Mouse (Mus musculus) heart, embryonic 13.5 days (tissue): ENCODE measurements around the gene Efs. TPM values are rescaled to one million over a fixed set of nuclear protein-coding genes. Genes with fewer than 3 reads are reported as not detected.
"Not testable (repeated sequence)": the region's sequence is repeated elsewhere in the genome, so short reads cannot be mapped to it uniquely, and the experiment has no call there.

Experiments
- ATAC-seq: fragments of 200-750 bp; cut with Nextera tagmentation; 2 replicates; pipeline ENCODE4 v1.8.0; 2017; ENCODE audit warnings: moderate TSS enrichment; ENCODE audit not compliant: insufficient number of reproducible peaks, low FRiP score, low TSS enrichment; ENCODE audit errors: extremely low read depth
- H3K27ac ChIP-seq: fragments of 300-500 bp; sonication (generic); replicated peaks from 2 replicates; pipeline ENCODE4 v1.5.1; 2015; ENCODE audit warnings: moderate library complexity, mild to moderate bottlenecking, inconsistent platforms
- H3K27me3 ChIP-seq: fragments of 300-500 bp; sonication (generic); replicated peaks from 2 replicates; pipeline ENCODE4 v1.6.1; 2015; ENCODE audit warnings: mild to moderate bottlenecking, inconsistent platforms
- H3K36me3 ChIP-seq: fragments of 300-500 bp; sonication (generic); 2 replicates; pipeline ENCODE4 v1.6.1; 2015; ENCODE audit warnings: mild to moderate bottlenecking, inconsistent platforms
- H3K4me1 ChIP-seq: fragments of 300-500 bp; sonication (generic); 2 replicates; pipeline ENCODE4 v1.6.1; 2015; ENCODE audit warnings: inconsistent platforms
- H3K4me2 ChIP-seq: fragments of 300-500 bp; sonication (generic); 2 replicates; pipeline ENCODE4 v1.6.1; 2015; ENCODE audit warnings: inconsistent platforms, mild to moderate bottlenecking, moderate library complexity
- H3K4me3 ChIP-seq: fragments of 300-500 bp; sonication (generic); 2 replicates; pipeline ENCODE4 v1.5.1; 2015; ENCODE audit warnings: moderate library complexity, mild to moderate bottlenecking, inconsistent platforms
- H3K9ac ChIP-seq: fragments of 300-500 bp; sonication (generic); 2 replicates; pipeline ENCODE4 v1.6.1; 2015; ENCODE audit warnings: inconsistent platforms, mild to moderate bottlenecking, moderate library complexity
- H3K9me3 ChIP-seq: fragments of 300-500 bp; sonication (generic); 2 replicates; pipeline ENCODE4 v1.6.1; 2016; ENCODE audit warnings: inconsistent platforms
- WGBS: fragments of 180-500 bp; shearing (Covaris S2); methylation state at CpG from one replicate; pipeline ENCODE4 v1.1.7; 2015; ENCODE audit warnings: mixed read lengths; 5-methylcytosine and 5-hydroxymethylcytosine counted together
- polyA plus RNA-seq: library from polyadenylated mRNA; unstranded; fragments of >200 nt; fragmentation: Nextera tagmentation; extraction: Ambion mirVana; gene quantifications from 2 replicates; pipeline ENCODE4 v1.2.1, GENCODE M21; 2015

Efs gene
- polyA plus RNA-seq: 13.3 and 13.9 TPM in 2 replicates

DNA sequence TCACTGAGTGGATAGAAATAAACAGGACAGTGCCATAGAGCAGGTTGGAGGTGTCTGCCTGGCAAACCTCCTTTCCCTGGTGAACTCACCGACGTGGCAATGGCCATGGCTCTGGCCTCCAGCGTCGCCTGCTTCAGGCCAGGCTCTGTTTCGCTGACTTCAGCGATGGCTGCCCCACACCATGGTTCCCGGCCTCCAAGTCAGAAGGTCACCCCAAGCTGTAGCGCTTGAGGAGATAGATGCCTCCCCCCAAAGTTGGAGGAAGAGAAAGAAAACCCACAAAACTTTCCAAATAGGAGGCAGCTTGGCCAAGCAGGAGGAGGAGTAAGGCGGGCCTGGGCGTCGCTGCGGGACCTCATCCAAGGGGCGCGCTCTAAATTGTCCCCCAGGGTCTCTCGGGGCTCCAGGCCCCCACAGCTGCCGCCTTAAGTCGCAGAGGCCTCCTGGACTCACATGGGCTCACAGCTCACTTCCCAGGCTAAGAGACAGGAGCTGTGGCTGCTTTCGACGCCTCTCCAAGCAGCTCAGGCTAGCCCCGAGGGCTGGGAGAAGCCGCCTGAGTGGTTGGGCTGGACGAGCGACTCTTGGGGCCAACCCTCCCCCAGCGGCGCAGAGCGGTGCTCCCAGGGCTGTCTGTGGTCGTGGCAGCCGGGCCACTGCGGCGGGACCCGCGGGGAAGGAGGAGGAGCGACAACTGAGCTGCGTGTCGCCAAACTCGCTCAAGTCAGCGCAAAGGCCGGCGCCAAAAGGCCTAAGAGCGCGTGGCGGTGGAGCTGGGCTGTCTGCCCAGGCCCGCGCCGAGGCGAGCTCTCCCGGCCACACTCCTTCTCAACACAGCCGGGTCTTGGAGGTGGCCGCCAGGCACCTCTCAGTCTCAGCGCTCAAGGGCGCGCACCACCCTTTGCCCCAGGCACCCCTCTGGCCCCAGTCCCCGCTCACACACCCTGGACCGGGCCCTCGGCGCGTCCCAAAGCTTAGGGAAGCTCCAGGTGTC, at the start of gene Efs:
Gene Efs, minus strand, starts transcription at position 778 of the 994 bp plus-strand sequence.
- Histone ChIP-seq H3K4me3 (peak within 1 kb of the TSS; percentile 66), H3K27ac (peak within 1 kb of the TSS; percentile 93), H3K36me3 (peaks cover 19% of the 10 kb centered on the region), H3K27me3 (peaks cover 42% of the 10 kb centered on the region), H3K9me3 (no peaks in the 10 kb centered on the region; the same call in 1 of the 2 replicates), H3K4me1 (peaks cover 48% of the 10 kb centered on the region), H3K9ac (peak within 1 kb of the TSS; percentile 91), H3K4me2 (peak within 1 kb of the TSS; percentile 96)
- 4% methylated on average over 57 of the region's 57 CpGs for WGBS
- peak; percentile 39 for ATAC-seq

DNA sequence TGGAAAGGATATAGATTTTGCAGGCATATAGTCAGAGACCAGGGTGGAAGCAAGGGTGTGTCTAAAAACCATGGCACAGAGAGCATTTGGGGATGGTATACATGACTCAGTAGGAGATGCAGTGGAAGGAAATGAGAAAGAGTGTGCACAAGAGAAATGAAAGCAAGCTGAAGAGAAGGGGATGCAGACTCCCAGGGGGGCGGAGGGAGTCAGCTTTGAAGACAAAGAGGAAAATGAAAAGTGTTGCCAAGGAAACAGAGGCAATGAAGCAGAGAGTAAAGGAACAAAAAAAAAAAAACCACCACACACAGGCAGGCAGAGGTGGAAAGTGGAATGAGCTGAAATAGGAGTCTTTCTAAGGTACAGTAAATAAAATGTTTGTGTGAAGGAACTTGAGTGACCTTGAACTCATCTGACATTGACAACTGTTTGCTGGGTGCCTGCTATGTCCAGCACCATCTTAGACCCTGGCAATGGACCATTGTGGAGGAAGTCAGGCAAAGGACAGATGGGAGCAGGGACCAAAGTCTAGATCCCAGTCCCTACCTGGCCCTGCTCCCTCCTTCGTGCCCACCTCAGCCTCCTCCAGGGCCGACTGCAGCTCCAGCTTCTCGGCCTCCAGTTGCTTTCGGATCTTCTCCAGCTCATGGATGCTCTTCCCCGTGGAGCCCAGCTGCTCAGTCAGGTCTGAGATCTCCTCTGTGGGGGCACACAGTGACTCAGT, 48.3 kb upstream of the Efs start:
- 71% methylated on average over 6 of the region's 6 CpGs for WGBS
- H3K36me3 ChIP-seq: peaks cover 89% of the 10 kb centered on the region
- peaks cover 10% of the 10 kb centered on the region for H3K27me3 ChIP-seq
- H3K9ac ChIP-seq: peak overlapping the region; percentile 67
- peak overlapping the region; percentile 90 for H3K27ac ChIP-seq
- H3K4me2 ChIP-seq: no peak overlapping the region
- H3K4me1 ChIP-seq: peaks cover 56% of the 10 kb centered on the region
- no peak overlapping the region for H3K4me3 ChIP-seq
- H3K9me3 ChIP-seq: no peaks in the 10 kb centered on the region
- ATAC-seq: no peak

DNA sequence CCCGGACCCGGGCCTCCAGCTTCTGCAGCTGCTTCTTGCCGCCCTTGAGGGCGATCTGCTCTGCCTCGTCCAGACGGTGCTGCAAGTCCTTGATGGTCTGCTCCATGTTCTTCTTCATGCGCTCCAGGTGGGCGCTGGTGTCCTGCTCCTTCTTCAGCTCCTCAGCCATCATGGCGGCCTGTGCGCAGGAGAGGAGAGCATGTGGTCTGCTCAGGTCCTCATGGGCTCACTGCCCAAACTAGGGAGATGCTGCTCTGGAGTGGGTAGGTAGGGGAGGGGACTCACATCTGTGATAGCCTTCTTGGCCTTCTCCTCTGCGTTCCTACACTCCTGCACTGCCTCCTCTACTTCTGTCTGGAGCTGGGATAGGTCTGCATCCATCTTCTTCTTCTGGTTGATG, 46.9 kb upstream of the Efs start:
- not testable (repeated sequence) for H3K27me3 ChIP-seq, H3K9me3 ChIP-seq, H3K4me3 ChIP-seq, ATAC-seq, H3K4me2 ChIP-seq
- Histone ChIP-seq H3K9ac (peak overlapping the region; percentile 64), H3K4me1 (peaks cover 60% of the 10 kb centered on the region), H3K27ac (peak overlapping the region; percentile 90), H3K36me3 (peaks cover 75% of the 10 kb centered on the region)
- 74% methylated on average over 11 of the region's 11 CpGs for WGBS

DNA sequence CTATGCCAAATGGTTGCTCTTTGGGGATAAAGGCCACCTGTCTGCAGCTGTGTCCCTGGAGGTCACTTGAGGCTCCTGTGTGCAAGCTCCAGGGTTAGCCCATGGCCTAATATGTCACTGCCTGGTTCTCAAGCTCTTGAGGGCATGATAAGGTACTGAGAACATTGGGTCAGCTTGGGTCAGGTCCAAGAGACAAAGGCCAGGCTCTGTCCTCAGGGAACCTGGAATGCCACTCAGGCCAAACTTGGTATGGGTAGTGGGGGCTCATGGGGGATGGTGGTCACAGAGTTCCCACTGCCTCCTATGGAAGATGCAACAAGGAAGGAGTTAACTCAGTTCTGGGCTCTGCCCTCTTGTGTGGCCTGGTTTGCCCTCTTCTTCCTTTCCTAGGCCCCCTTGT, 42.4 kb upstream of the Efs start:
- Histone ChIP-seq H3K4me2 (0 out of 2 replicates have a peak overlapping the region, but pooled peaks have one; percentile 70), H3K27ac (peak overlapping the region; percentile 90), H3K9me3 (no peaks in the 10 kb centered on the region), H3K9ac (peak overlapping the region; percentile 54), H3K27me3 (no peaks in the 10 kb centered on the region; the same call in 1 of the 2 replicates), H3K4me1 (peaks cover 59% of the 10 kb centered on the region), H3K36me3 (peaks cover 52% of the 10 kb centered on the region), H3K4me3 (no peak overlapping the region)
- peak; percentile 22 for ATAC-seq

DNA sequence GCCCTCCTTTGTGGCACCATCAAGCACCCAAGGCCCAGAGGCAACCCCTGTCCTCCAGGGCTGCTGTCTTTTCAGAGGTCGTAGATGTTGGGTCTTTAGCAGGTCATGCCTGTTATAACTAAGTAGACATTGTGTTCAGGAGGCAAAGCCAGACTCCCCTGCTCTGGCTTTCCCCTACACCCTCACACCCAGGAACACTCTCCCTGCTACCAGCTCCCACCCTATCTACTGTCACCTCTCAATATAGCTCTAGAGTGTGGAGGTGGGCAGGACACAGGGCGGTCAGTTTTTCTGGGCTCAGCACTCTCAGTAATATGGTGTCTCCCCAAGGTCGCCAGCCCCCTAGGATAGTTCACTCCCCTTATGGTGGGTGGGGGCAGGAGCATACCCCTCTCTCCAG, 41.9 kb upstream of the Efs start:
- no peak for ATAC-seq
- 36% methylated on average over 3 of the region's 3 CpGs for whole genome bisulfite sequencing
- Histone ChIP-seq H3K36me3 (peaks cover 50% of the 10 kb centered on the region), H3K4me3 (no peak overlapping the region), H3K4me2 (peak overlapping the region; percentile 70), H3K9ac (peak overlapping the region; percentile 54), H3K27ac (peak overlapping the region; percentile 90), H3K27me3 (no peaks in the 10 kb centered on the region; the same call in 1 of the 2 replicates), H3K4me1 (peaks cover 58% of the 10 kb centered on the region), H3K9me3 (no peaks in the 10 kb centered on the region)

DNA sequence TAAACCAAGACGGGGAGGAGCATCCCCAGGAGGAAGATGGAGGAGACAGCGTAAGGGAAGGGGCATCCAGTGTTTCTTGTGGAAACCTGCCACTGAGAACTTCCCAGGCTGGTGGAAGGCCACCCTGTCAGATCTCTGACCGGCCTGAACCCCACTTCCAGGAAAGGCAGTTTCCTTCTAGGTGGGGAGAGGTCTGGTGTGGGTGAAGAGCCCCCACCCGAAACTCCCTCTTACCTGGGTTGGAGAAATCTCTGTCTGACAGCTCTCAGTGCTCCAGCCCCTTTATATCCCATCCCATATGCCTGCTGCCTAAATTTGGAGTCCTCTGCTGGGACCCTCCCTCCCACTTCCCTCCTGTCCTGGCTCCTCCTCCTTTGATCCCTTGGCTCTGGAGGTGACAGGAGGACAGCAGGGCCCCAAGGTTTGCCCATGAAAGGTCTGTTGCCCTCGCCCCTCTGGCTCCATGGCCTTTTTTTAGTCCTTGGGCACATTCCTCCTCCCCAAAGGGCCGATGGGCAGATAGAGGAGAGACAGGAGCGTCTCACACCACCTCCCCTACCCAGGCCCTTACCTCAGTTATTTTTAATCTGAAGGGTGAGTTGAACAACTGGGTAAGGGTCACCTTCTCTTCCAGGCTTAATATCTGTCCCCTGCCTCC, 40.5 kb upstream of the Efs start, which contains the start of gene Myh6:
Gene Myh6, minus strand, starts transcription at position 608 of the 658 bp plus-strand sequence.
- Histone ChIP-seq H3K9me3 (no peaks in the 10 kb centered on the region), H3K9ac (peak within 1 kb of the TSS; percentile 89), H3K27ac (peak within 1 kb of the TSS; percentile 90), H3K4me2 (peak within 1 kb of the TSS; percentile 70), H3K27me3 (no peaks in the 10 kb centered on the region; the same call in 1 of the 2 replicates), H3K4me1 (peaks cover 56% of the 10 kb centered on the region), H3K4me3 (peak within 1 kb of the TSS; percentile 61), H3K36me3 (peaks cover 49% of the 10 kb centered on the region)
- peak; percentile 16; the same call in 1 of the 2 replicates for ATAC-seq
- WGBS: 30% methylated on average over 7 of the region's 7 CpGs

DNA sequence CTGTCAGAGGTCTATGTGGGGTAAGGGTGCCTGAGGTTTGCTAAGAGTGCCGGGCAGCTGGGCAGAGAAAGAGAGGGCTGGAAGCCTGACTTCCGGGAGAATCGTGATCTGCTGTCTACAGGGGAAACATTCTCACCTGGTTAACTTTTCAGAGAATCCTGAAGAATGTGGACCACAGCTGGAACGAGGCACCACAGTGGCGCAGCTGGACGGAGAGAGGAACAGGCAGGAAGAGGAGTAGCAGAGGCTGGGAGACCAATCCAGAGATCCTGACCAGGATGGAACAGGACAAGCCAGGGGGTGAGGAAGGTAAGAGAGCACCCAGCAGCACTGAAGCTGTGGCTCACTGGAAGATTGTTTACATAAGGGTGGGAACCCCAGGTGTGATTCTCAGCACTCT, 39.7 kb upstream of the Efs start:
- Histone ChIP-seq H3K4me3 (peak overlapping the region; percentile 61), H3K27me3 (no peaks in the 10 kb centered on the region; the same call in 1 of the 2 replicates), H3K9ac (peak overlapping the region; percentile 89), H3K9me3 (no peaks in the 10 kb centered on the region), H3K27ac (peak overlapping the region; percentile 90), H3K36me3 (peaks cover 49% of the 10 kb centered on the region), H3K4me2 (peak overlapping the region; percentile 70), H3K4me1 (peaks cover 57% of the 10 kb centered on the region)
- ATAC-seq: no peak
- WGBS: 38% methylated on average over 6 of the region's 6 CpGs

DNA sequence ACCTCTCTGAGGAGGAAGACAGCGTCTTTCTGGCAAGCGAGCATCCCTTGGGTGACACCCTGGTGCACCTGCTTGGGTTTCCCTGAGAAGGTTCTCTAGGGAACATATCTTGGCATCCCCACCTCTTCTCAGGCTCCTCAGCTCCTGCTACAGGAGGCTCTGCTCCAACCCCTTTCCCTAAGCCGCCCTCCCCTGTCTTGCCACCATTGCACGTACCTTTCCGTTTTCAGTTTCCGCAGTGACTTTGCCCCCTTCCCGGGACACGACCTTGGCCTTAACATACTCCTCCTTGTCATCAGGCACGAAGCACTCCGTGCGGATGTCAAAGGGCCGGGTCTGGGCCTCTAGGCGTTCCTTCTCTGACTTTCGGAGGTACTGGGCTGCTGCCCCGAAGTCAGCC, 39.1 kb upstream of the Efs start:
- peak overlapping the region; percentile 70 for H3K4me2 ChIP-seq
- H3K4me1 ChIP-seq: peaks cover 58% of the 10 kb centered on the region

DNA sequence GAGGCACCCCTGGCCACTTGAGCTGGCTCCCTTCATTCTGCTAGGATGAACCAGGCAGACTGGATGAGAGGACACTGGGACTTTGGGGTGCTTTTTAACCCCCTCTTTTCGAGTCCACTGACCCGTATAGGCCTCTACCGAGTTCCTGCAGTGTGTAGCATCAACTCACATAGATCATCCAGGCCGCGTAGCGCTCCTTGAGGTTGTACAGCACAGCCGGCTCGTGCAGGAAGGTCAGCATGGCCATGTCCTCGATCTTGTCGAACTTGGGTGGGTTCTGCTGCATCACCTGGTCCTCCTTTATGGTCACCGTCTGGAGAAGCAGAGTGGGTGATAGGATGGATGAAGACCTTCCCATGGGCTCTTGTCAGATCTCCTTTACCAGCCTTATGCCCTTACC, 37.8 kb upstream of the Efs start:
- Histone ChIP-seq H3K4me3 (peak overlapping the region; percentile 61), H3K36me3 (peaks cover 58% of the 10 kb centered on the region), H3K4me1 (peaks cover 56% of the 10 kb centered on the region)

More for the DNA sequence above, 39.1 kb upstream of the Efs start:
- H3K27ac ChIP-seq: peak overlapping the region; percentile 90
- no peaks in the 10 kb centered on the region; the same call in 1 of the 2 replicates for H3K27me3 ChIP-seq
- H3K4me3 ChIP-seq: peak overlapping the region; percentile 61
- H3K9me3 ChIP-seq: no peaks in the 10 kb centered on the region
- peak overlapping the region; percentile 89 for H3K9ac ChIP-seq
- no peak for ATAC-seq
- WGBS: 32% methylated on average over 15 of the region's 15 CpGs
- peaks cover 49% of the 10 kb centered on the region for H3K36me3 ChIP-seq

DNA sequence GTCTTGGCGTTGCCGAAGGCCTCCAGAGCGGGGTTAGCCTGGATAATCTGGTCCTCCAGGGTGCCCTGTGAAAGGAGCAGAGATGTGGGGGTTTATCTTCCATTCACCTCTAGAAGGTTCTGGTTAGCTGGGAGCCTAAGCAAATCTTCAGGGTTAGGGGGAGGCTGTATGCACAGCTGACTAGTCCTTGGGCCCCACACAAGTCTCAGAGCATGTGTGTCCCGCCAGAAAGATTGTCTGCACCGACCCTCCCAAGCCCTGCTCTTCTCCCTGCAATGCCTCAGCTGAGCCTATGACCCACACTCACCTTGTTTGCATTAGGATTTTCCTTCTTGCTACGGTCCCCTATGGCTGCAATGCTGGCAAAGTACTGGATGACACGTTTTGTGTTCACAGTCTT, 36.8 kb upstream of the Efs start:
- Histone ChIP-seq H3K4me2 (peak overlapping the region; percentile 70), H3K36me3 (peaks cover 68% of the 10 kb centered on the region), H3K27ac (peak overlapping the region; percentile 90), H3K4me1 (peaks cover 55% of the 10 kb centered on the region), H3K9ac (peak overlapping the region; percentile 89), H3K9me3 (no peaks in the 10 kb centered on the region), H3K4me3 (peak overlapping the region; percentile 61), H3K27me3 (no peaks in the 10 kb centered on the region; the same call in 1 of the 2 replicates)
- WGBS: 47% methylated on average over 7 of the region's 7 CpGs
- ATAC-seq: no peak

More for the DNA sequence above, 37.8 kb upstream of the Efs start:
- H3K9me3 ChIP-seq: no peaks in the 10 kb centered on the region
- peak overlapping the region; percentile 89 for H3K9ac ChIP-seq
- ATAC-seq: no peak
- H3K27ac ChIP-seq: peak overlapping the region; percentile 90
- 60% methylated on average over 11 of the region's 11 CpGs for WGBS
- no peaks in the 10 kb centered on the region; the same call in 1 of the 2 replicates for H3K27me3 ChIP-seq
- peak overlapping the region; percentile 70 for H3K4me2 ChIP-seq
